In the genomic region with DNA sequence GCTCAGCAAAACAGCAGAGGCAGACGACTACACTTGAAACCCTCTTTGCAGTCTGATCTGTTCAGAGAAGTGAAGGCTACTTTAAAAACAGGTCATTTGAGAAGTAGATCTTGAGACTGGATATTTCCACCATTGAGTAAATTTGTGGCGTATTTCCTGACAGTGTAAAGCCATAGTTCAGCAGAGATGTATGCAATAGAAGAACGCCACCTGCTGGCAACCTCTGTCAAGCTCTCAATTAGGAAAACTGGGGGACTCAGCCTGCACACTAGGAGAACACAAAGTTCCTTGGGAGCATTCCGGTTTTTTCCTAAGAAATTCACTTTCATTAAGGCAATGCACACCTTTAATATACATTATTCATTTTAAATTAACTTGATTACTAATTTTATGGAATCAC, we compare ENCODE assay signal across 8 mouse cellular contexts. TPM values are rescaled to one million over a fixed set of nuclear protein-coding genes. Genes with fewer than 3 reads are reported as not detected.
DNase-seq lines count a peak whose midpoint lies in the region; TF ChIP-seq lines count a peak whose summit lies in the region.
"Had no signal": no experiment of that assay in that cellular context is flagged by ENCODE, and none has a peak within 500 bp of the region (broad histone marks: within the 10 kb centered on the region; RNA-seq: fewer than 3 reads in every experiment).

No protein-coding gene starts in this region.

- peak; percentile 42 to 48 for DNase-seq in B cell, adult 2 months
- peak; percentile 45 to 50 for DNase-seq in cerebellum, adult 18-20 months
- DNase-seq in forelimb bud, embryonic 11.5 days (ENCODE audit: low read depth, low spot score): peak; percentile 79
- DNase-seq in kidney, postnatal 36 days: peak; percentile 62 to 84
- peak; percentile 25 to 39 for DNase-seq in lung, adult 18-20 months
- peak; percentile 81 to 82 for DNase-seq in right cerebral cortex, adult 2 months (ENCODE audit: low spot score in 2 of 2)

- no peak overlapping the region for H3K4me3 ChIP-seq in ES-Bruce4 (ENCODE audit: low read depth, low read length)
- H3K4me3 ChIP-seq: lung, embryonic 15.5 days had no signal

- no peaks in the 10 kb centered on the region for H3K4me1 ChIP-seq in ES-Bruce4 (ENCODE audit: control insufficient read depth, insufficient read depth, low read length)
- H3K4me1 ChIP-seq: lung, embryonic 15.5 days had no signal

- TF ChIP-seq POLR2A in ES-Bruce4 (IDR thresholded peaks at IDR 0.05; ENCODE audit: insufficient read depth, low read length): no peak

- H3K27me3 ChIP-seq in ES-Bruce4 (ENCODE audit: control insufficient read depth, insufficient read depth, low read length, poor library complexity, severe bottlenecking): no peaks in the 10 kb centered on the region
- H3K27me3 ChIP-seq: lung, embryonic 15.5 days had no signal

- no peaks in the 10 kb centered on the region for H3K9me3 ChIP-seq in ES-Bruce4 (replicated peaks; ENCODE audit: control insufficient read depth, insufficient read depth, low read length, poor library complexity, severe bottlenecking)
- H3K9me3 ChIP-seq: lung, embryonic 15.5 days had no signal

- no peak for TF ChIP-seq EP300 in ES-Bruce4 (IDR thresholded peaks at IDR 0.05; ENCODE audit: insufficient read depth, low read depth, low read length)

- TF ChIP-seq CTCF in ES-Bruce4 (IDR thresholded peaks at IDR 0.05; ENCODE audit: low read depth, low read length): peak; percentile 35

- no peaks in the 10 kb centered on the region for H3K36me3 ChIP-seq in ES-Bruce4 (ENCODE audit: control insufficient read depth, insufficient read depth, low read length, poor library complexity, severe bottlenecking)
- H3K36me3 ChIP-seq: lung, embryonic 15.5 days had no signal

- no peak overlapping the region for H3K9ac ChIP-seq in ES-Bruce4 (ENCODE audit: low read depth, poor library complexity, severe bottlenecking)
- H3K9ac ChIP-seq: lung, embryonic 15.5 days had no signal

- H3K27ac ChIP-seq in ES-Bruce4 (ENCODE audit: insufficient read depth, low read length): no peak overlapping the region
- H3K27ac ChIP-seq: lung, embryonic 15.5 days had no signal

RNA-seq across cellular contexts. Expression of a gene that starts 34.9 kb away (rescaled TPM):
- polyA plus RNA-seq in ES-Bruce4 (2011; ENCODE audit: insufficient read depth, insufficient read length, low read depth, missing spikeins): 13.4 and 14.1 TPM in 2 replicates
